Mouse (Mus musculus): ENCODE results near the gene Olfr772. TPM values are rescaled to one million over a fixed set of nuclear protein-coding genes. Genes with fewer than 3 reads are reported as not detected.

Olfr772 gene
- total RNA-seq (2023), result not detected

DNA sequence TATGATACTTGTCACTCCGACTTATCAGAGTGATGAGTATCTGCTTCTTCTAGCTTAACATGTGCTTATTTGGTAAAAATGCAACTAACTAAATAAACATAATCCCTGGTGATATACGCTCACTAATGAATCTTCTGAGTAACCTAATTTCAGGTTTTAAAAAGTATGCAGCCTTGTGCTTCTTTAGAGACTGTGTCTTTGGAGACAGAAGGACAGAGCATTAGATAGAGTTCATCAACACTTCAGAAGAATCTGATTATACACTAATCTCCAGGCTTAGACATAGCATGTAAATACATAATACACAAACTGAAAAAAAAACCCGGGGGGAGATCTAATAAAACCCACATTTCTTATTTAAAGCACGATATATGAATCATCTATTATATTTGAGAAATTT, at the start of gene Olfr772:
Gene Olfr772, minus strand, starts transcription at position 101 of the 400 bp plus-strand sequence.

DNA sequence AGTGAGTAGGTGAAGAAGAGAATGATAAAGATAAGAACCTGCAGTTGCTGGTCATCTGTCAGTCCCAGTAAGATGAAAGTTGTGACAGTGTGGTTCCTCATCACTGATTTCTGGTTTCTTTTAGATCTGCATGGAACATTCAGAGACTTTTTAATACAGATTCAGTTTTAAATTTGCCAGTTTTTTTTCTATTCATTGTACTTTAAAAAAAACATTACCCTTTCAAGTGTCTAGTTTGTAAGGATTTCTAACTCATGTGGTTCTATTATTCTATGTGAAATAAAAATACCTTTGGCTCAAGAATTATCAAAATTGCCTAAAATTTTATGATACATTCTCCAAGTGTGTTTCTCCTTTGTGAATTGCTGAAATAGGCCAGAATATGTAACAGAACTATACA, 9.6 kb upstream of the Olfr772 start, which contains the start of gene Olfr773:
Gene Olfr773, minus strand, starts transcription at position 101 of the 400 bp plus-strand sequence.

GRCm38 (mm10) chr10:129164651-129165050, 13.1 kb downstream of the Olfr772 start, which contains the start of gene Olfr771:
Gene Olfr771, minus strand, starts transcription at chr10:129164751.

GRCm38 (mm10) chr10:129138898-129139297, 38.8 kb downstream of the Olfr772 start, which contains the start of gene Olfr770:
Gene Olfr770, minus strand, starts transcription at chr10:129138998.

Other genes starting within 250 kb of the Olfr772 start
- 14.3 TPM for gene Itga7, start 244.1 kb downstream of the Olfr772 start, total RNA-seq (2023)
- gene Mettl7b, start 216.9 kb downstream of the Olfr772 start, total RNA-seq (2023), result not detected
- 1.7 TPM for gene Olfr9, start 188.5 kb downstream of the Olfr772 start, total RNA-seq (2023)
- gene Olfr763, start 167.1 kb downstream of the Olfr772 start, total RNA-seq (2023), result 0.23 TPM
- gene Olfr764-ps1, start 138.0 kb downstream of the Olfr772 start, total RNA-seq (2023), result not detected
- gene Olfr765, start 127.9 kb downstream of the Olfr772 start, total RNA-seq (2023), result not detected
- gene Olfr766-ps1, start 108.9 kb downstream of the Olfr772 start, total RNA-seq (2023), result not detected
- not detected for gene Olfr767, start 95.0 kb downstream of the Olfr772 start, total RNA-seq (2023)
- gene Olfr768, start 78.5 kb downstream of the Olfr772 start, total RNA-seq (2023), result not detected
- gene Olfr769, start 60.1 kb downstream of the Olfr772 start, total RNA-seq (2023), result not detected
- gene Olfr770, start 38.9 kb downstream of the Olfr772 start, total RNA-seq (2023), result not detected
- gene Olfr771, start 13.2 kb downstream of the Olfr772 start, total RNA-seq (2023), result not detected
- gene Olfr773, start 9.5 kb upstream of the Olfr772 start, total RNA-seq (2023), result not detected
- not detected for gene Olfr774, start 58.3 kb upstream of the Olfr772 start, total RNA-seq (2023)
- gene Olfr775, start 70.5 kb upstream of the Olfr772 start, total RNA-seq (2023), result not detected
- not detected for gene Olfr776, start 81.2 kb upstream of the Olfr772 start, total RNA-seq (2023)
- not detected for gene Olfr777, start 93.6 kb upstream of the Olfr772 start, total RNA-seq (2023)
- not detected for gene Olfr780, start 140.2 kb upstream of the Olfr772 start, total RNA-seq (2023)
- gene Olfr781, start 150.9 kb upstream of the Olfr772 start, total RNA-seq (2023), result not detected
- not detected for gene Olfr782, start 170.9 kb upstream of the Olfr772 start, total RNA-seq (2023)
- gene Olfr784, start 206.2 kb upstream of the Olfr772 start, total RNA-seq (2023), result not detected
- not detected for gene Olfr785, start 227.5 kb upstream of the Olfr772 start, total RNA-seq (2023)
- not detected for gene Olfr786, start 249.4 kb upstream of the Olfr772 start, total RNA-seq (2023)